Comparison of ENCODE assay signal across 8 mouse cellular contexts in genomic region chr10:128524111-128524731, GRCm38 (mm10). TPM values are rescaled to one million over a fixed set of nuclear protein-coding genes. Genes with fewer than 3 reads are reported as not detected.
DNase-seq lines count a peak whose midpoint lies in the region; ATAC-seq and TF ChIP-seq lines count a peak whose summit lies in the region.

No protein-coding gene starts in this region.

- H3K27ac ChIP-seq in forebrain, embryonic 13.5 days: no peak overlapping the region
- H3K27ac ChIP-seq in liver, embryonic 14.5 days: peak overlapping the region; percentile 81; the same call in 1 of the 2 replicates

- TF ChIP-seq CTCF in liver, embryonic 14.5 days (IDR thresholded peaks at IDR 0.05; ENCODE audit: low read depth): no peak

- H3K36me3 ChIP-seq in forebrain, embryonic 13.5 days (ENCODE audit: poor library complexity, severe bottlenecking): no peaks in the 10 kb centered on the region
- no peaks in the 10 kb centered on the region; the same call in 1 of the 2 replicates for H3K36me3 ChIP-seq in liver, embryonic 14.5 days (replicated peaks; ENCODE audit: control insufficient read depth, insufficient read depth, low read depth)
- H3K36me3 ChIP-seq in splenic B cell, adult 2 months (ENCODE audit: control insufficient read depth, insufficient read depth, low read length, poor library complexity, severe bottlenecking): peaks cover 15% of the 10 kb centered on the region

- DNase-seq in embryo, embryonic 10.5 days (ENCODE audit: low spot score): peak; percentile 49
- DNase-seq in embryo, embryonic 10 days (ENCODE audit: low spot score): no peak
- no peak for DNase-seq in liver, embryonic 14.5 days (ENCODE audit: low read depth in 3 of 3, low spot score in 3 of 3)
- peak; percentile 43 for DNase-seq in splenic B cell, adult 2 months (ENCODE audit: low read depth, low spot score)
- DNase-seq in left cerebral cortex, adult 8-10 months (ENCODE audit: low spot score in 2 of 2): no peak
- no peak for DNase-seq in urinary bladder, postnatal 25 days (ENCODE audit: low spot score)

- peaks cover 46% of the 10 kb centered on the region for H3K27me3 ChIP-seq in forebrain, embryonic 13.5 days
- H3K27me3 ChIP-seq in liver, embryonic 14.5 days (ENCODE audit: control insufficient read depth, insufficient read depth, low read length): no peaks in the 10 kb centered on the region
- H3K27me3 ChIP-seq in splenic B cell, adult 2 months (ENCODE audit: control insufficient read depth, insufficient read depth, low read length, poor library complexity, severe bottlenecking): no peaks in the 10 kb centered on the region

- peak; percentile 0 for ATAC-seq in CD4-positive, CD25-positive, alpha-beta regulatory T cell, adult 4 months
- ATAC-seq in forebrain, embryonic 13.5 days: no peak
- ATAC-seq in liver, embryonic 14.5 days (ENCODE audit: insufficient read depth): no peak

- 11% methylated on average over 11 of the region's 11 CpGs for WGBS in forebrain, embryonic 13.5 days
- WGBS in liver, embryonic 14.5 days (ENCODE audit: insufficient replicate concordance): 14% methylated on average over 11 of the region's 11 CpGs

- H3K4me3 ChIP-seq in forebrain, embryonic 13.5 days: peak overlapping the region; percentile 64
- peak overlapping the region; percentile 67 to 82 for H3K4me3 ChIP-seq in liver, embryonic 14.5 days (ENCODE audit: insufficient read depth in 1 of 2, low read depth in 2 of 2, low read length in 2 of 2)

- peaks cover 24% of the 10 kb centered on the region for H3K4me1 ChIP-seq in forebrain, embryonic 13.5 days
- peaks cover 11 to 18% of the 10 kb centered on the region in 2 experiments for H3K4me1 ChIP-seq in liver, embryonic 14.5 days (replicated peaks; ENCODE audit: control insufficient read depth in 2 of 2, insufficient read depth in 2 of 2, low read length in 1 of 2)

- H3K4me2 ChIP-seq in forebrain, embryonic 13.5 days: peak overlapping the region; percentile 98
- H3K4me2 ChIP-seq in liver, embryonic 14.5 days (ENCODE audit: low read depth): peak overlapping the region; percentile 97

- no peak for TF ChIP-seq EP300 in liver, embryonic 14.5 days (IDR thresholded peaks at IDR 0.05; ENCODE audit: low read depth)

- peak overlapping the region; percentile 69 for H3K9ac ChIP-seq in forebrain, embryonic 13.5 days
- peak overlapping the region; percentile 86 for H3K9ac ChIP-seq in liver, embryonic 14.5 days (replicated peaks)

- H3K9me3 ChIP-seq in forebrain, embryonic 13.5 days (replicated peaks): no peaks in the 10 kb centered on the region
- no peaks in the 10 kb centered on the region for H3K9me3 ChIP-seq in liver, embryonic 14.5 days (ENCODE audit: control insufficient read depth, low read length)

RNA-seq across cellular contexts. Expression of gene Esyt1, which starts 1.4 kb away (rescaled TPM):
- polyA plus RNA-seq in CD4-positive, CD25-positive, alpha-beta regulatory T cell, adult 4 months (2017; shearing (Covaris generic)): 10 to 100 TPM; 68.4 to 84.4 TPM
- 7.0 and 7.7 TPM in 2 replicates for polyA plus RNA-seq in forebrain, embryonic 13.5 days (2015; fragmentation: Nextera tagmentation; extraction: Ambion mirVana)
- polyA plus RNA-seq in liver, embryonic 14.5 days (2012; rRNA removed): 9.4 and 10.3 TPM in 2 replicates
- 7.0 and 7.8 TPM in 2 replicates for polyA plus RNA-seq in liver, embryonic 14.5 days (2014; fragmentation: Nextera tagmentation; extraction: Ambion mirVana)
- 10 to 100 TPM; 11.9 to 13.7 (median 12.8) TPM for total RNA-seq in left cerebral cortex, adult 8-10 months (2022)

RNA-seq across cellular contexts. Expression of gene Zc3h10, which starts 23.4 kb away (rescaled TPM):
- 10 to 100 TPM in 1 of 2 experiments, 1 to 10 TPM in 1; 9.2 to 11.8 TPM for polyA plus RNA-seq in CD4-positive, CD25-positive, alpha-beta regulatory T cell, adult 4 months (2017; shearing (Covaris generic))
- 18.3 and 19.4 TPM in 2 replicates for polyA plus RNA-seq in forebrain, embryonic 13.5 days (2015; fragmentation: Nextera tagmentation; extraction: Ambion mirVana)
- 3.3 and 4.0 TPM in 2 replicates for polyA plus RNA-seq in liver, embryonic 14.5 days (2012; rRNA removed)
- polyA plus RNA-seq in liver, embryonic 14.5 days (2014; fragmentation: Nextera tagmentation; extraction: Ambion mirVana): 4.3 and 5.3 TPM in 2 replicates
- total RNA-seq in left cerebral cortex, adult 8-10 months (2022): 10 to 100 TPM; 11.7 to 16.1 (median 14.8) TPM

RNA-seq across cellular contexts. Expression of gene Rpl41, which starts 24.9 kb away (rescaled TPM):
- 1,000 to 10,000 TPM; 4,848 to 7,095 TPM for polyA plus RNA-seq in CD4-positive, CD25-positive, alpha-beta regulatory T cell, adult 4 months (2017; shearing (Covaris generic))
- polyA plus RNA-seq in forebrain, embryonic 13.5 days (2015; fragmentation: Nextera tagmentation; extraction: Ambion mirVana): 2,951 and 3,131 TPM in 2 replicates
- 1,053 and 2,546 TPM in 2 replicates for polyA plus RNA-seq in liver, embryonic 14.5 days (2012; rRNA removed)
- 3,181 and 3,454 TPM in 2 replicates for polyA plus RNA-seq in liver, embryonic 14.5 days (2014; fragmentation: Nextera tagmentation; extraction: Ambion mirVana)
- total RNA-seq in left cerebral cortex, adult 8-10 months (2022): 1,000 to 10,000 TPM; 1,345 to 1,743 (median 1,563) TPM

RNA-seq across cellular contexts. Expression of gene Myl6b, which starts 25.7 kb away (rescaled TPM):
- 1 to 10 TPM; 4.3 to 5.4 TPM for polyA plus RNA-seq in CD4-positive, CD25-positive, alpha-beta regulatory T cell, adult 4 months (2017; shearing (Covaris generic))
- 4.1 TPM in 2 replicates for polyA plus RNA-seq in forebrain, embryonic 13.5 days (2015; fragmentation: Nextera tagmentation; extraction: Ambion mirVana)
- polyA plus RNA-seq in liver, embryonic 14.5 days (2012; rRNA removed): 1.2 and 1.5 TPM in 2 replicates
- 0.72 and 1.3 TPM in 2 replicates for polyA plus RNA-seq in liver, embryonic 14.5 days (2014; fragmentation: Nextera tagmentation; extraction: Ambion mirVana)
- 10 to 100 TPM; 29.9 to 33.3 (median 32.4) TPM for total RNA-seq in left cerebral cortex, adult 8-10 months (2022)

RNA-seq across cellular contexts. Expression of gene Myl6, which starts 30.3 kb away (rescaled TPM):
- 100 to 1,000 TPM; 937 to 954 TPM for polyA plus RNA-seq in CD4-positive, CD25-positive, alpha-beta regulatory T cell, adult 4 months (2017; shearing (Covaris generic))
- 740 and 741 TPM in 2 replicates for polyA plus RNA-seq in forebrain, embryonic 13.5 days (2015; fragmentation: Nextera tagmentation; extraction: Ambion mirVana)
- polyA plus RNA-seq in liver, embryonic 14.5 days (2012; rRNA removed): 429 and 654 TPM in 2 replicates
- polyA plus RNA-seq in liver, embryonic 14.5 days (2014; fragmentation: Nextera tagmentation; extraction: Ambion mirVana): 490 and 506 TPM in 2 replicates
- 100 to 1,000 TPM; 555 to 620 (median 586) TPM for total RNA-seq in left cerebral cortex, adult 8-10 months (2022)

Comparison
In these comparisons a context has a peak if more than half of its experiments do, and no peak if none do; other contexts are left out.
1. DNase-seq: peak in embryo, embryonic 10.5 days (single experiment) and splenic B cell, adult 2 months (single experiment); none in embryo, embryonic 10 days (single experiment), liver, embryonic 14.5 days (0 of 3), left cerebral cortex, adult 8-10 months (0 of 2) and urinary bladder, postnatal 25 days (single experiment).